Mouse (Mus musculus) liver, embryonic 14.5 days (tissue): Measurements from ENCODE around the gene Dmkn. TPM values are rescaled to one million over a fixed set of nuclear protein-coding genes. Genes with fewer than 3 reads are reported as not detected.

ENCODE experiments used
- ATAC-seq: fragments of 200-750 bp; cut with Nextera tagmentation; 2 replicates; pipeline ENCODE4 v1.8.0; 2017; ENCODE audit warnings: moderate number of reproducible peaks, mild to moderate bottlenecking, moderate library complexity; ENCODE audit not compliant: insufficient read depth
- DNase-seq, 3 experiments: peaks; one replicate each; pipeline ENCODE4 v3.0.0-alpha.2; 2012 to 2013; ENCODE audit warnings: low read depth in 3 of 3, low spot score in 3 of 3
- H3K27ac ChIP-seq: fragments of 300-500 bp; sonication (generic); 2 replicates; pipeline ENCODE4 v1.5.1; 2014; ENCODE audit warnings: moderate library complexity, mild to moderate bottlenecking, control low read depth, inconsistent platforms
- H3K27me3 ChIP-seq: fragments of 300-500 bp; sonication (generic); 2 replicates; pipeline ENCODE4 v1.6.1; 2014; ENCODE audit warnings: mild to moderate bottlenecking, low read length, moderate library complexity; ENCODE audit not compliant: control insufficient read depth, insufficient read depth
- H3K36me3 ChIP-seq: fragments of 300-500 bp; sonication (generic); replicated peaks from 2 replicates; pipeline ENCODE4 v1.6.1; 2014; ENCODE audit warnings: low read depth; ENCODE audit not compliant: control insufficient read depth, insufficient read depth
- H3K4me1 ChIP-seq, 2 experiments: fragments of 200-500 bp in 1 of 2; fragments of 300-500 bp in 1 of 2; sonication (generic) in 1 of 2; replicated peaks; 2 replicates each; pipeline ENCODE4 v1.6.1; 2012 to 2014; ENCODE audit warnings: antibody characterized with exemption in 1 of 2, inconsistent platforms in 1 of 2, low read length in 1 of 2; ENCODE audit not compliant: control insufficient read depth in 2 of 2, insufficient read depth in 2 of 2
- H3K4me2 ChIP-seq: fragments of 300-500 bp; sonication (generic); 2 replicates; pipeline ENCODE4 v1.6.1; 2014; ENCODE audit warnings: low read depth, mild to moderate bottlenecking, control low read depth, moderate library complexity
- H3K4me3 ChIP-seq, 2 experiments: fragments of 200-500 bp in 1 of 2; fragments of 300-500 bp in 1 of 2; sonication (generic) in 1 of 2; 2 replicates each; pipeline ENCODE4 v1.5.1; 2012 to 2014; ENCODE audit warnings: low read depth in 2 of 2, low read length in 2 of 2, mild to moderate bottlenecking in 2 of 2, control low read depth in 1 of 2, inconsistent platforms in 1 of 2, moderate library complexity in 1 of 2; ENCODE audit not compliant: insufficient read depth in 1 of 2
- H3K9ac ChIP-seq: fragments of 300-500 bp; sonication (generic); replicated peaks from 2 replicates; pipeline ENCODE4 v1.6.1; 2014; ENCODE audit warnings: mild to moderate bottlenecking, control low read depth, moderate library complexity
- H3K9me3 ChIP-seq: fragments of 300-500 bp; sonication (generic); 2 replicates; pipeline ENCODE4 v1.6.1; 2016; ENCODE audit warnings: low read length, mixed read lengths; ENCODE audit not compliant: control insufficient read depth
- CTCF ChIP-seq: IDR thresholded peaks from 2 replicates; pipeline ENCODE4 v1.5.1; 2016; ENCODE audit warnings: antibody characterized with exemption, low read depth, control low read depth
- EP300 ChIP-seq: IDR thresholded peaks from 2 replicates; pipeline ENCODE4 v1.6.1; 2016; ENCODE audit warnings: antibody characterized with exemption, low read depth
- WGBS: fragments of 180-500 bp; shearing (Covaris S2); extraction: QIAGEN DNeasy Blood & Tissue Kit; methylation state at CpG from one replicate; pipeline ENCODE4 v1.1.7; 2014; ENCODE audit not compliant: insufficient replicate concordance; 5-methylcytosine and 5-hydroxymethylcytosine counted together
- polyA plus RNA-seq, 2 experiments: library from polyadenylated mRNA; depleted of rRNA in 1 of 2; stranded (reverse) in 1 of 2; unstranded in 1 of 2; fragments of >200 nt; fragmentation: Nextera tagmentation in 1 of 2; extraction: Ambion mirVana in 1 of 2; gene quantifications; 2 replicates each; pipeline versions ENCODE4 v1.2.1 to v1.2.3; 2012 to 2014

Dmkn gene
- polyA plus RNA-seq (2012; rRNA removed) (0.23 and 0.26 TPM in 2 replicates), polyA plus RNA-seq (2014; fragmentation: Nextera tagmentation; extraction: Ambion mirVana) (0.20 TPM in 1 of 2 replicates, not detected in the other)

GRCm38 (mm10) chr7:30763456-30763855 lies at the start of gene Dmkn:
Gene Dmkn, plus strand, starts transcription at chr7:30763756.
- DNase-seq (no peak), ATAC-seq (no peak)
- peaks cover 0 to 7% of the 10 kb centered on the region in 2 experiments; a peak in 1 of 4 replicates for H3K4me1 ChIP-seq
- TF ChIP-seq EP300 = no peak
- TF ChIP-seq CTCF = no peak
- no peaks in the 10 kb centered on the region for H3K36me3 ChIP-seq
- no peaks in the 10 kb centered on the region for H3K27me3 ChIP-seq
- WGBS = 44% methylated on average over 5 of the region's 5 CpGs
- no peaks in the 10 kb centered on the region for H3K9me3 ChIP-seq
- H3K9ac ChIP-seq = no peak within 1 kb of the TSS
- H3K4me3 ChIP-seq = no peak within 1 kb of the TSS
- H3K27ac ChIP-seq = no peak within 1 kb of the TSS
- no peak within 1 kb of the TSS for H3K4me2 ChIP-seq

GRCm38 (mm10) chr7:30717006-30717715 lies 46.4 kb upstream of the Dmkn start:
- no peak overlapping the region for H3K9ac ChIP-seq
- TF ChIP-seq CTCF (0 out of 2 replicates have a peak, but pooled peaks have one; percentile 38), EP300 (no peak)

GRCm38 (mm10) chr7:30717716-30718046 lies 45.9 kb upstream of the Dmkn start:
- ATAC-seq (no peak), DNase-seq (no peak)
- peaks cover 4 to 10% of the 10 kb centered on the region in 2 experiments; a peak in 3 of 4 replicates for H3K4me1 ChIP-seq
- no peak overlapping the region for H3K9ac ChIP-seq
- H3K27ac ChIP-seq = no peak overlapping the region
- no peak for TF ChIP-seq EP300
- no peak; the same call in 1 of the 2 replicates for TF ChIP-seq CTCF
- H3K4me2 ChIP-seq = peak overlapping the region; percentile 68
- peak overlapping the region; percentile 12 to 33 for H3K4me3 ChIP-seq
- H3K36me3 ChIP-seq = no peaks in the 10 kb centered on the region
- 13% methylated on average over 14 of the region's 14 CpGs for WGBS
- no peaks in the 10 kb centered on the region for H3K9me3 ChIP-seq
- peaks cover 9% of the 10 kb centered on the region for H3K27me3 ChIP-seq

More at GRCm38 (mm10) chr7:30717006-30717715, 46.4 kb upstream of the Dmkn start:
- Histone ChIP-seq H3K4me2 (peak overlapping the region; percentile 68), H3K4me1 (peaks cover 4 to 10% of the 10 kb centered on the region in 2 experiments; a peak in 3 of 4 replicates), H3K27me3 (peaks cover 9% of the 10 kb centered on the region), H3K4me3 (peak overlapping the region; percentile 12 to 33), H3K27ac (no peak overlapping the region), H3K9me3 (no peaks in the 10 kb centered on the region), H3K36me3 (no peaks in the 10 kb centered on the region)
- ATAC-seq (peak; percentile 96), DNase-seq (peak; percentile 81 to 87 (median 83))
- WGBS = 3% methylated on average over 43 of the region's 43 CpGs

GRCm38 (mm10) chr7:30719669-30720068 lies 43.9 kb upstream of the Dmkn start:
- Histone ChIP-seq H3K4me1 (peaks cover 4 to 14% of the 10 kb centered on the region in 2 experiments; a peak in 3 of 4 replicates), H3K4me3 (no peak overlapping the region), H3K9ac (no peak overlapping the region), H3K9me3 (no peaks in the 10 kb centered on the region), H3K27ac (no peak overlapping the region), H3K4me2 (no peak overlapping the region), H3K36me3 (no peaks in the 10 kb centered on the region), H3K27me3 (peaks cover 9% of the 10 kb centered on the region)
- ATAC-seq (no peak), DNase-seq (no peak)
- WGBS = 67% methylated on average over 5 of the region's 5 CpGs
- TF ChIP-seq EP300 (no peak), CTCF (no peak)

GRCm38 (mm10) chr7:30721286-30721685 lies 42.3 kb upstream of the Dmkn start:
- Histone ChIP-seq H3K4me2 (no peak overlapping the region), H3K36me3 (no peaks in the 10 kb centered on the region), H3K27ac (no peak overlapping the region), H3K9me3 (no peaks in the 10 kb centered on the region), H3K4me3 (no peak overlapping the region), H3K27me3 (peaks cover 7% of the 10 kb centered on the region), H3K9ac (no peak overlapping the region), H3K4me1 (peaks cover 4 to 14% of the 10 kb centered on the region in 2 experiments; a peak in 3 of 4 replicates)
- DNase-seq = no peak
- 75% methylated on average over 7 of the region's 7 CpGs for WGBS
- ATAC-seq = no peak
- no peak for TF ChIP-seq CTCF
- TF ChIP-seq EP300 = no peak
